Mouse (Mus musculus): ENCODE data around the gene Ceacam9.
A peak's percentile ranks its signal among the peaks of the same experiment; 100 is the strongest.

The Ceacam9 gene

GRCm38 (mm10) chr7:16739056-16739604 lies 17.4 kb downstream of the Ceacam9 start:
- no peak for DNase-seq (ENCODE audit: low read depth, low spot score)

GRCm38 (mm10) chr7:16745373-16745772 lies 23.6 kb downstream of the Ceacam9 start:
- no peak for DNase-seq (ENCODE audit: low read depth, low spot score)

- DNase-seq (ENCODE audit: low read depth, low spot score), result peak; percentile 89
Observed at GRCm38 (mm10) chr7:16746093-16746492, 24.4 kb downstream of the Ceacam9 start.

GRCm38 (mm10) chr7:16747656-16748055 lies 25.9 kb downstream of the Ceacam9 start:
- DNase-seq (ENCODE audit: low read depth, low spot score), result peak; percentile 82

- DNase-seq (ENCODE audit: low read depth, low spot score), result peak; percentile 49
Observed at GRCm38 (mm10) chr7:16752016-16752415, 30.3 kb downstream of the Ceacam9 start.

- DNase-seq (ENCODE audit: low read depth, low spot score), result no peak
Observed at GRCm38 (mm10) chr7:16755362-16756017, 33.8 kb downstream of the Ceacam9 start.

- DNase-seq (ENCODE audit: low read depth, low spot score), result peak; percentile 65
Observed at GRCm38 (mm10) chr7:16758872-16759574, 37.3 kb downstream of the Ceacam9 start.

DNA sequence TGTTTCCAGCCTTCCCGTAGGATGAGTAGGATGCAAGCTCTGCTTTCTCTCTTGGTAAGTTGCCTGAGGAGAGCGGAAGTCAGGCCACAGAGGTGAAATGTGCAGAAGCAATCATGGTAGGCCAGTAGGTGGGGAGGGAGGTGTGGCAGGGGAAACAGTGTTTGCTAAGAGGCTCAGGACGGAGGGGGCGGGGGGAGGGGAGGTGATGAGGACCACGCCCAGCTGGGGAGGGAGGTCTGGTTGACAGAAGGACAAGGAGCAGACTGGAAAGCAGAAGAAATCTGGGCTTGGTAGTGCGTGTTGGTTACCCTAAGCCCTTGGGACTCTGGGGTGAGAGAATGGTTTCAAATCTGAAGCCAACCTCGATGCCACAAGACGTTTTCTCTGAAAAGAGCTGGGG lies 38.6 kb downstream of the Ceacam9 start:
- no peak for DNase-seq (ENCODE audit: low read depth, low spot score)

DNA sequence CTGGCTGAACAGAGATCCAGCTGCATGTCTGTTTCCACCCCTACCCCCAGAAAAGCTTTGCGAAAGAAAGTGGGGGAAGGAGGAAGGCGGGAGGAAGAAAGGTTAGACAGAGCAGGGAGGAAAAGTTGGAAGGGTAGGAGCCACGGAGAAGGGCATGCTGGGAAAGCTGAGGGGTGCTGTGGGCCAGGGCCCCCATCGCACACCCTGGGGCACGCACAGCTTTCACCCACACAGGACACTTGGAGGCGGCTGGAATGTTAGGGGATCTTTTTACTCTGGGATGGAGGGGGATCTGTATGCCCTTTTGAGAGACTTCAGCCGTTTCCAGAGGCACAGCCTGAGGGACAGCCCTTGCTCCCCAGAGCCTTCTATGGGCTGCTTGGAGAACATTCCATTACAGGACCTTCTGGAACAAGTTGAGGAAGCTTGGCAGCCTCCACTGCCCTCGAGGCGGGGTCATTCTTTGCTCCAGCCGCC lies 39.3 kb downstream of the Ceacam9 start:
- no peak for DNase-seq (ENCODE audit: low read depth, low spot score)

GRCm38 (mm10) chr7:16761630-16762029 lies 39.9 kb downstream of the Ceacam9 start:
- no peak for DNase-seq (ENCODE audit: low read depth, low spot score)

DNA sequence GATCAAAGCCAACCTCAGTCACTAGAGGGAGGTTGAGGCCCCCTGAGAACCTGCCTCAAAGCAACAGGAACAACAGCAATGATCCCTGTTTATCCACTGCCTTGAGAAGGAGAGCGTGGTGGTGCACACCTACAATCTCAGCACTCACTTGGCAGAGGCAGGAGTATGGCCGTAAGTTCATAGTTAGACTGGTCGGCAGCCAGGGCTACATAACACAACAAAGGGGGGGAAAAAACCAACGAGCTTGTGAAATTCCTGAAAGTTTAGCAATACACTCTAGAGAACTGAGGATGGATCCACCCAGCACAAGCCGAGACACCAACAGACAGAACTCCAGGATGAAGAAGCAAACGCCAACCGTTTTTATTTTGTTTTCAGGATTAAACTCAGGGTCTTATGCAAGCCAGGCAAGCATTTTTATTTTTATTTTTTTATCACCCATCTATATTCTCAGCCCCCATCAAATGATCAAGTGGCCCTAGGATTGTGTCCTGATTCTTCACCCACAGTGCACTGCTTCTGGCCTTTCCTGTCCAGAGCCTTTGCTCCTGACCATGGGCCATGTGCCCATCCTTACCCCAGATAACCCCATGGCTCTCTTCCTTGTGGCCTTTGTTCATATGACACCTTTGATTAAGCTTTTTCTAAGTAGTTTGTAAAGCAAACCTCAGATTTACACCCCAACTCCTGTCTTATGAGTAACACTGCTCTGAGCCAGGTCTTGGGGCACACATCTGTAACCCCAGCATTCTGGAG lies 41.9 kb downstream of the Ceacam9 start:
- DNase-seq (ENCODE audit: low read depth, low spot score), result no peak

GRCm38 (mm10) chr7:16766443-16766842 lies 44.7 kb downstream of the Ceacam9 start:
- no peak for DNase-seq (ENCODE audit: low read depth, low spot score)
